Mouse (Mus musculus) spleen, postnatal 36 days (tissue): ENCODE measurements around the gene Hivep2.

Experiments used
- DNase-seq, 2 experiments: peaks; one replicate each; pipeline ENCODE4 v3.0.0; 2022; ENCODE audit warnings: low spot score in 2 of 2, mixed read lengths in 1 of 2

Gene Hivep2

GRCm38 (mm10) chr10:14144840-14145239 lies 179.0 kb downstream of the Hivep2 start:
- DNase-seq: no peak

GRCm38 (mm10) chr10:14164829-14165228 lies 199.0 kb downstream of the Hivep2 start:
- no peak for DNase-seq

GRCm38 (mm10) chr10:14168197-14168844 lies 202.4 kb downstream of the Hivep2 start:
- no peak for DNase-seq

GRCm38 (mm10) chr10:14168869-14169566 lies 203.1 kb downstream of the Hivep2 start:
- no peak for DNase-seq

GRCm38 (mm10) chr10:14174124-14174523 lies 208.2 kb downstream of the Hivep2 start:
- DNase-seq: peak; percentile 6 to 14

- DNase-seq: no peak
Observed at GRCm38 (mm10) chr10:14179424-14180339, 213.8 kb downstream of the Hivep2 start.

- peak; percentile 34 to 46 for DNase-seq
Observed at GRCm38 (mm10) chr10:14186352-14186976, 220.6 kb downstream of the Hivep2 start.

GRCm38 (mm10) chr10:14189050-14189449 lies 223.2 kb downstream of the Hivep2 start:
- DNase-seq: peak in 1 of 2 experiments; percentile 16

GRCm38 (mm10) chr10:14191202-14191601 lies 225.3 kb downstream of the Hivep2 start:
- DNase-seq: no peak

- no peak for DNase-seq
Observed at GRCm38 (mm10) chr10:14192156-14192555, 226.3 kb downstream of the Hivep2 start.

- DNase-seq: no peak
Observed at GRCm38 (mm10) chr10:14193702-14194101, 227.8 kb downstream of the Hivep2 start.

- no peak for DNase-seq
Observed at GRCm38 (mm10) chr10:14195778-14196650, 230.1 kb downstream of the Hivep2 start.

GRCm38 (mm10) chr10:14196785-14197184 lies 230.9 kb downstream of the Hivep2 start:
- no peak for DNase-seq

GRCm38 (mm10) chr10:14197261-14197660 lies 231.4 kb downstream of the Hivep2 start:
- DNase-seq: no peak

GRCm38 (mm10) chr10:14199332-14199731 lies 233.5 kb downstream of the Hivep2 start:
- no peak for DNase-seq

GRCm38 (mm10) chr10:14200310-14200709 lies 234.4 kb downstream of the Hivep2 start:
- DNase-seq: peak; percentile 7 to 22
